Mouse (Mus musculus) olfactory bulb, adult 2 months (tissue): ENCODE data around the gene Ncbp2.

Experiments
- CTCF ChIP-seq: fragments of 200-500 bp; IDR thresholded peaks from 2 replicates; pipeline ENCODE4 v1.5.1; 2012; ENCODE audit warnings: low read depth, mild to moderate bottlenecking, low read length, moderate library complexity; ENCODE audit not compliant: insufficient read depth
- POLR2A ChIP-seq: fragments of 200-500 bp; IDR thresholded peaks from 2 replicates; pipeline ENCODE4 v1.6.1; 2012; ENCODE audit warnings: mild to moderate bottlenecking, low read depth, low read length, moderate library complexity; ENCODE audit not compliant: insufficient read depth

GRCm38 (mm10) chr16:31901886-31902285 lies 46.4 kb upstream of the Ncbp2 start:
- TF ChIP-seq CTCF (no peak), POLR2A (no peak)
